Mouse (Mus musculus) lung, embryonic 15.5 days (tissue): ENCODE results near the gene Tmed4. TPM values are rescaled to one million over a fixed set of nuclear protein-coding genes. Genes with fewer than 3 reads are reported as not detected.
A peak's percentile ranks its signal among the peaks of the same experiment; 100 is the strongest.

ENCODE experiments used
- ATAC-seq: fragments of 200-750 bp; cut with Nextera tagmentation; 2 replicates; pipeline ENCODE4 v1.8.0; 2017; ENCODE audit warnings: moderate number of reproducible peaks, borderline replicate concordance; ENCODE audit not compliant: low FRiP score, low TSS enrichment; ENCODE audit errors: extremely low read depth
- H3K27ac ChIP-seq: fragments of 300-500 bp; sonication (generic); 2 replicates; pipeline ENCODE4 v1.5.1; 2015; ENCODE audit warnings: moderate library complexity, mild to moderate bottlenecking, inconsistent platforms
- H3K27me3 ChIP-seq: fragments of 300-500 bp; sonication (generic); 2 replicates; pipeline ENCODE4 v1.6.1; 2015; ENCODE audit warnings: inconsistent platforms
- H3K36me3 ChIP-seq: fragments of 300-500 bp; sonication (generic); 2 replicates; pipeline ENCODE4 v1.6.1; 2015; ENCODE audit warnings: inconsistent platforms
- H3K4me1 ChIP-seq: fragments of 300-500 bp; sonication (generic); 2 replicates; pipeline ENCODE4 v1.6.1; 2015; ENCODE audit warnings: inconsistent platforms
- H3K4me2 ChIP-seq: fragments of 300-500 bp; sonication (generic); 2 replicates; pipeline ENCODE4 v1.6.1; 2015; ENCODE audit warnings: inconsistent platforms, mild to moderate bottlenecking, moderate library complexity
- H3K4me3 ChIP-seq: fragments of 300-500 bp; sonication (generic); 2 replicates; pipeline ENCODE4 v1.5.1; 2015; ENCODE audit warnings: mild to moderate bottlenecking, inconsistent platforms
- H3K9ac ChIP-seq: fragments of 300-500 bp; sonication (generic); 2 replicates; pipeline ENCODE4 v1.6.1; 2015; ENCODE audit warnings: inconsistent platforms
- H3K9me3 ChIP-seq: fragments of 300-500 bp; sonication (generic); 2 replicates; pipeline ENCODE4 v1.6.1; 2016; ENCODE audit warnings: inconsistent platforms
- whole genome bisulfite sequencing: fragments of 180-500 bp; shearing (Covaris S2); methylation state at CpG from one replicate; pipeline ENCODE4 v1.1.7; 2015; 5-methylcytosine and 5-hydroxymethylcytosine counted together
- polyA plus RNA-seq: library from polyadenylated mRNA; unstranded; fragments of >200 nt; fragmentation: Nextera tagmentation; extraction: Ambion mirVana; gene quantifications from 2 replicates; pipeline ENCODE4 v1.2.1, GENCODE M21; 2015

The Tmed4 gene
- polyA plus RNA-seq, 1 experiment from 2014 or later = 96.7 TPM

DNA sequence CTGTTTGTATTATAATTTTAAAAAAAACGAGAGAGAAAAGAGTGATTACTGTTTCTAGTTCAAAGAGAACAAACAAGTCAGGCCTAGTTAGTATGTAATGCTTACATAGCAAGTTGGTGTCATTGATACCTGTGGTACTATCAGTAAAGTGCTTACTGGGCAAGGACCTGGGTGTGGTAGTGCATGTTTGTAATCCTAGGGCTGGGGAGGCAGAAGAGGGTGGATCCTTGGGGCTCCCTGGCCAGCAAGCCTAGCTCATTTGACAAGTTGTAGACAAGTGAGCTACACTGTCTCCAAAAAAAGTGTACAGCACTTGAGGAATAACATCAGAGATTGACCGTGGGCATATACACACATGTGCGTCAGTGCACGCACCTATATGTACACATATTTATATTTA is 20.0 kb upstream of the Tmed4 start:
- H3K4me3 ChIP-seq = no peak overlapping the region
- no peak for ATAC-seq
- H3K4me1 ChIP-seq = peaks cover 7% of the 10 kb centered on the region
- H3K9ac ChIP-seq = no peak overlapping the region
- no peaks in the 10 kb centered on the region for H3K27me3 ChIP-seq
- H3K4me2 ChIP-seq = no peak overlapping the region
- no peaks in the 10 kb centered on the region for H3K9me3 ChIP-seq
- H3K36me3 ChIP-seq = peaks cover 26% of the 10 kb centered on the region
- H3K27ac ChIP-seq = no peak overlapping the region
- 85% methylated on average over 4 of the region's 4 CpGs for WGBS

GRCm38 (mm10) chr11:6293601-6294000 is 18.9 kb upstream of the Tmed4 start:
- 86% methylated on average over 2 of the region's 2 CpGs for WGBS
- Histone ChIP-seq H3K9ac (no peak overlapping the region), H3K9me3 (no peaks in the 10 kb centered on the region), H3K36me3 (peaks cover 16% of the 10 kb centered on the region), H3K27ac (no peak overlapping the region), H3K4me3 (no peak overlapping the region), H3K4me1 (peaks cover 7% of the 10 kb centered on the region), H3K27me3 (no peaks in the 10 kb centered on the region), H3K4me2 (no peak overlapping the region)
- no peak for ATAC-seq

DNA sequence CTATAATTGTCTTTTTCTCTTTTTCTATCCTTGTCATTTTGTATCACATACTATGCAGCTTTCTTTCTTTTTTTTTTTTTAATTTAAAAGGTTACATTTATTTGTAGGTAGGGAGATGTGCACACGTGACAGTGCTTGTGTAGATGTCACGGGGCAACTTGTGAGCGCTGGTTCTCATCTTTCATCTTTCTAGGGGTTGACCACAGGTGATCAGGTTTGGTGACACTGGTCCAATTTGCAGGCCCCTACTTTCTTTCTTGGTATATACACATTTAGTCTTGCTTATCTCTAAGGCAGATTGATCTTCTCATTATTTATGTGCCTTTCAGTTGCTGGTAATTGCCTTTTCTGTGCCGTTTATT is 18.3 kb upstream of the Tmed4 start:
- 86% methylated on average over 4 of the region's 4 CpGs for WGBS
- H3K9me3 ChIP-seq = no peaks in the 10 kb centered on the region
- H3K27ac ChIP-seq = no peak overlapping the region
- H3K27me3 ChIP-seq = no peaks in the 10 kb centered on the region
- H3K9ac ChIP-seq = no peak overlapping the region
- H3K36me3 ChIP-seq = peaks cover 11% of the 10 kb centered on the region
- H3K4me3 ChIP-seq = peak overlapping the region; percentile 67
- H3K4me2 ChIP-seq = peak overlapping the region; percentile 68
- ATAC-seq = no peak
- H3K4me1 ChIP-seq = peaks cover 7% of the 10 kb centered on the region

- Histone ChIP-seq H3K36me3 (peaks cover 5% of the 10 kb centered on the region), H3K9me3 (no peaks in the 10 kb centered on the region), H3K27me3 (no peaks in the 10 kb centered on the region), H3K4me1 (peaks cover 7% of the 10 kb centered on the region), H3K4me2 (peak overlapping the region; percentile 68), H3K9ac (peak overlapping the region; percentile 60), H3K4me3 (peak overlapping the region; percentile 67), H3K27ac (peak overlapping the region; percentile 85)
- 11% methylated on average over 33 of the region's 33 CpGs for WGBS
- ATAC-seq = no peak; the same call in 1 of the 2 replicates
Measured at GRCm38 (mm10) chr11:6292116-6292987, 17.7 kb upstream of the Tmed4 start.

GRCm38 (mm10) chr11:6291401-6292115 is 16.9 kb upstream of the Tmed4 start, which contains the start of gene Ogdh:
TSS of gene Ogdh (plus strand) at chr11:6291633.
- H3K27me3 ChIP-seq = no peaks in the 10 kb centered on the region
- no peaks in the 10 kb centered on the region for H3K36me3 ChIP-seq
- H3K9me3 ChIP-seq = no peaks in the 10 kb centered on the region
- ATAC-seq = peak; percentile 99
- peak within 1 kb of the TSS; percentile 60 for H3K9ac ChIP-seq
- WGBS = under 1% methylated on average over 77 of the region's 77 CpGs
- peak within 1 kb of the TSS; percentile 85 for H3K27ac ChIP-seq
- H3K4me2 ChIP-seq = peak within 1 kb of the TSS; percentile 68
- peaks cover 7% of the 10 kb centered on the region for H3K4me1 ChIP-seq
- peak within 1 kb of the TSS; percentile 67 for H3K4me3 ChIP-seq

DNA sequence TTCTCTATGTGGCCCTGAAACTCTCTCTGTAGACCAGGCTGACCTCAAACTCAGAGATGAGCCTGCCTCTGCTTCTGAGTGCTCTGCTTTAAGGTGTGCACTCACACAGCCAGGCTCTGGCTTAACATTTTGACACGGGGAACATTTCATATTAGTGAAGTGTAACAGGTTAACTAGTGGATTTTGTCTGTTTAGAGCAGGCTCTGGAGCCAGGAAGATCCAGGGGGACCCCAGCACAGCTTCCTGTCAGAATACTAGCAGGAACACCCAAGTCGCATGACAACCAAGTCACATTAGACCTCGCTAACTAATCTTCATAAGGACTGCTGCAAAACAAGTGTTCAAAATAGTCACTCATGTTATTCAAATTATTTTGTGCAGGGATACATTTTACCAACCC is 16.2 kb upstream of the Tmed4 start:
- ATAC-seq = no peak
- Histone ChIP-seq H3K4me1 (peaks cover 7% of the 10 kb centered on the region), H3K27me3 (no peaks in the 10 kb centered on the region), H3K27ac (peak overlapping the region; percentile 85; the same call in 1 of the 2 replicates), H3K9ac (peak overlapping the region; percentile 60), H3K36me3 (no peaks in the 10 kb centered on the region), H3K9me3 (no peaks in the 10 kb centered on the region), H3K4me3 (peak overlapping the region; percentile 67), H3K4me2 (peak overlapping the region; percentile 52)
- WGBS = 19% methylated on average over 3 of the region's 3 CpGs

DNA sequence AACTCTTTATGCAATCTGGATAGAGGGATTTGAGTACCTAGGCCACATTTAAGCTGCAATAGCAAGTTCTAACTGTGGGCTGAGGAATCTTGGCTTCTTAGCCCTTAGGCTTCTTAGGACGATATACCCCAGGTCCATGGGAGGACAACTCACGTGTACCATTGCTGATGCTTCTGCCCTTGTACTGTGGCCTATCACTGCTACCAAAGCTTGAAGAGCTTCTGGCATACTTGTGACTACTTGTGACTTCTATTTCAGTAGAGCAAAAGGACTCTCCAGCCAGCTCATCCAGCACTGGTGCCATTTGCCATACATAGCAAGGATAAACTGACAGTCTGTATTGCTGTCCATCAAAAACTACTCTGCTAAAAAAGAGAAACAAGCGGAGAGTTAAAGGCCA is 15.5 kb upstream of the Tmed4 start:
- no peak overlapping the region for H3K4me2 ChIP-seq
- WGBS = 89% methylated on average over 3 of the region's 3 CpGs
- no peaks in the 10 kb centered on the region for H3K27me3 ChIP-seq
- no peaks in the 10 kb centered on the region for H3K9me3 ChIP-seq
- H3K4me1 ChIP-seq = peaks cover 7% of the 10 kb centered on the region
- H3K36me3 ChIP-seq = no peaks in the 10 kb centered on the region
- H3K4me3 ChIP-seq = no peak overlapping the region
- H3K9ac ChIP-seq = no peak overlapping the region
- H3K27ac ChIP-seq = no peak overlapping the region
- no peak for ATAC-seq

DNA sequence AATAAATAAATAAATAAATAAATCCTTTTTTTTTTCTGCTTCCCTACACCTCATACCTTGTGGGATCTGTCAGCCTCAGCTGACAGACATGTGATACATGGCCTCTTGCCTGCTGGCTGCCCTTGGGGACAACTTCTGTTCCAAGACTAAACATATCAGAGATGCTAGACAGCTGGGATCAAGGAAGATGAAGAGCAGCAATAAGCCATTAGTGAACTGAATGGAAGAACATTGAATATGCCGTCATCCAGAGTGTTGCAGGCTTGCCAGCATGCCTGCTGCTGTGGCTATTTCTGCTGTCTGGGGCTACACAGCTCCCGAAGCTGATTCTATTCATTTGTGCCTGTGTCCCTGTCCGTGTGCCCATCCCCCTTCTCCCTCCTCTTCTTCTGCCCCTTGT is 8.3 kb upstream of the Tmed4 start:
- Histone ChIP-seq H3K9ac (no peak overlapping the region), H3K27me3 (no peaks in the 10 kb centered on the region), H3K4me2 (no peak overlapping the region), H3K9me3 (no peaks in the 10 kb centered on the region), H3K36me3 (no peaks in the 10 kb centered on the region), H3K4me3 (no peak overlapping the region), H3K27ac (no peak overlapping the region), H3K4me1 (no peaks in the 10 kb centered on the region)
- no peak for ATAC-seq
- WGBS = 66% methylated on average over 3 of the region's 3 CpGs

DNA sequence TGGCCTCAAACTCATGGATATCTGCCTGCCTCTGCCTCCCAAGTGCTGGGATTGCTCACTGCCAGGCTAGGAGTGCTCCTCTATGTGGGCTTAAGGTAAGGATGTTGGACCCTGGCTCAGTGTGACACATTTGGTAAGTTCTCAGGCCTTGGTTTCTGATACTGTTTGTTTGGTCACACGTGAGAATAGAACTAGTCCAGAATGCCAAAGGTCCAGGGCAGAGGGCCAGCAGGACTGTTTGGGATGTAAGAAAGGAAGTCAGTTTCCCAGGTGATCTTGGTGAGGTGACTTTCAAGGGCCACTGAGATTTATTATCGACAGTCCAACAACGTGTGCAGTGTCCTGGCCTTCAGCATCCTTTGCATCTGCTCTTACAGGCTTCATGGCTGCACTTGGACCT is 1.8 kb upstream of the Tmed4 start:
- H3K27ac ChIP-seq = no peak overlapping the region
- H3K9ac ChIP-seq = no peak overlapping the region
- no peaks in the 10 kb centered on the region for H3K9me3 ChIP-seq
- H3K4me2 ChIP-seq = no peak overlapping the region
- H3K4me3 ChIP-seq = no peak overlapping the region
- ATAC-seq = no peak
- H3K36me3 ChIP-seq = peaks cover 8% of the 10 kb centered on the region
- H3K4me1 ChIP-seq = peaks cover 13% of the 10 kb centered on the region
- no peaks in the 10 kb centered on the region for H3K27me3 ChIP-seq
- WGBS = 77% methylated on average over 3 of the region's 3 CpGs

DNA sequence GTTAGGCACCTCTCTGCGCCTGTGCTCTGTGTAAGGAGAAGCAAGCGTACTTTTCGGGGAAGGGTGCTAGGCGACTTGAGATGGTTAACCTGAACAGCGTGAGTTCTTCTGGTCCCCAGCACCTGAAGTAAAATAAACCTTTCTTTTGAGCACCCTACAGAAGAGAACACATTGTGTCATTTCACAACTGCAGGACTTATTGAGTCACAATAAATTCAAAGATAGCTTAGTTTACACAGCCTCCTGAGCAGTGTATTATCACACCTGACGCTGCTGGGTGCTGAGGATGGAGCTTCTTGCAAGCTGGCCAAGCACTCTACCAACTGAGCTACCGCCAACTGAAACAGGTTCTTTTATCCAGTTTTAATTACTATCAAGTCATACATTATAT is 419 bp upstream of the Tmed4 start:
- H3K9ac ChIP-seq = peak overlapping the region; percentile 45
- WGBS = 25% methylated on average over 7 of the region's 7 CpGs
- H3K9me3 ChIP-seq = no peaks in the 10 kb centered on the region
- H3K4me3 ChIP-seq = peak overlapping the region; percentile 83
- H3K27me3 ChIP-seq = no peaks in the 10 kb centered on the region
- peak; percentile 11; the same call in 1 of the 2 replicates for ATAC-seq
- H3K4me1 ChIP-seq = peaks cover 13% of the 10 kb centered on the region
- peak overlapping the region; percentile 86 for H3K4me2 ChIP-seq
- peak overlapping the region; percentile 45; the same call in 1 of the 2 replicates for H3K27ac ChIP-seq
- H3K36me3 ChIP-seq = peaks cover 19% of the 10 kb centered on the region

GRCm38 (mm10) chr11:6273607-6274006 is 1.1 kb downstream of the Tmed4 start:
- peaks cover 13% of the 10 kb centered on the region for H3K4me1 ChIP-seq
- peak overlapping the region; percentile 82 for H3K9ac ChIP-seq
- H3K4me3 ChIP-seq = peak overlapping the region; percentile 83
- H3K4me2 ChIP-seq = peak overlapping the region; percentile 86
- no peaks in the 10 kb centered on the region for H3K27me3 ChIP-seq
- no peaks in the 10 kb centered on the region for H3K9me3 ChIP-seq
- ATAC-seq = no peak
- H3K27ac ChIP-seq = no peak overlapping the region
- peaks cover 19% of the 10 kb centered on the region for H3K36me3 ChIP-seq
- 41% methylated on average over 11 of the region's 11 CpGs for WGBS
